Mouse (Mus musculus) heart, postnatal 0 days (tissue): ENCODE measurements around the gene Cdc42ep2.

ENCODE experiments used
- CTCF ChIP-seq: IDR thresholded peaks from 2 replicates; pipeline ENCODE4 v1.5.1; 2016; ENCODE audit warnings: antibody characterized with exemption, control low read depth, low read depth
- EP300 ChIP-seq: IDR thresholded peaks from 2 replicates; pipeline ENCODE4 v1.6.1; 2016; ENCODE audit warnings: antibody characterized with exemption, low read depth

DNA sequence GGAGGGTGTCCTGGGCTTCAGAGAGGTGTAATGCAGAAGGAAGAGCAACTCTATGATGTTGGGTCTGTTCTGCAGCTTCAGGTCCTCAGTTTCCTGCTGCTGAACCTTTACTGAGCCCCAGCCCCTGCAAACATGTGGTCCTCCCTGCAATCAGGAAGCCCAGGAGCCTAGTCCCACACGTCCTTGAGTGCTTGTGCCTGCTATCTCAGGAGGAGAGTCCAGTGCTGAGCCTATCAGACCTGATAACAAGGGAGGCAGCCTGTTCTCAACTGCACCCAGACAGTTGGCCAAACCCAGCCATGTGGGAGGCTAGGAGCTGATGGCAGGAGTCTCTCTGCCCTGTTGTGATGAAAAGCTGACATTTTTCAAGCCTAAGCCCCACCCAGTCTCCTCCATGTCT is 40.7 kb downstream of the Cdc42ep2 start:
- no peak for TF ChIP-seq CTCF
- TF ChIP-seq EP300: no peak
